Comparison of ENCODE assay signal across 23 mouse cellular contexts in the genomic region with DNA sequence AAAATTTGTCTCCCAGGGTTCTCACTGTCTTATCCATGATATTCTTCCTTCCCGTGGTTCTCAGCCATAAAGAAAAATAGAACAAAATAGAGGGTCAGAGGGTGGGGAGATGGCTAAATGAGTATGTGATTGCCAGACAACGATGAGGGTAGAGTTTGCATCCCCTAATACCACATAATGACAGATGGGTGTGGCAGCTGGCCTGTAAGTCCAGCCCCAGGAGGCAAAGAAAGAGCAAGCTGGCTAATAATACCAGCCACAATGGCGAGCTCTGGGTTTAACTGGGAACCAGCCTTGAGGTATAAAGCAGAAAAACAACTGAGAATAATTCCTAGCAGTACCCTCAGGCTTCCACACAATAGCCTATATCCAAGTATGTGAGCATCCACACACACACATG.
DNase-seq lines count a peak whose midpoint lies in the region; ATAC-seq and TF ChIP-seq lines count a peak whose summit lies in the region.
"Had no signal": no experiment of that assay in that cellular context is flagged by ENCODE, and none has a peak within 500 bp of the region (broad histone marks: within the 10 kb centered on the region; RNA-seq: fewer than 3 reads in every experiment).

No protein-coding gene starts in this region.

- peaks cover 28% of the 10 kb centered on the region for H3K4me1 ChIP-seq in embryonic facial prominence, embryonic 15.5 days
- peaks cover 34% of the 10 kb centered on the region for H3K4me1 ChIP-seq in embryonic facial prominence, embryonic 10.5 days
- H3K4me1 ChIP-seq in forebrain, embryonic 15.5 days, result peaks cover 55% of the 10 kb centered on the region
- no peaks in the 10 kb centered on the region for H3K4me1 ChIP-seq in forebrain, postnatal 0 days (ENCODE audit: insufficient read depth)
- peaks cover 66% of the 10 kb centered on the region for H3K4me1 ChIP-seq in midbrain, embryonic 13.5 days (replicated peaks)
- H3K4me1 ChIP-seq in midbrain, embryonic 14.5 days (ENCODE audit: control insufficient read depth, insufficient read depth, low read length), result peaks cover 34% of the 10 kb centered on the region

- H3K27ac ChIP-seq in embryonic facial prominence, embryonic 15.5 days (replicated peaks), result 0 out of 2 replicates have a peak overlapping the region, but pooled peaks have one; percentile 28
- H3K27ac ChIP-seq in embryonic facial prominence, embryonic 10.5 days (replicated peaks), result no peak overlapping the region
- H3K27ac ChIP-seq in forebrain, embryonic 15.5 days (replicated peaks), result peak overlapping the region; percentile 5; the same call in 1 of the 2 replicates
- no peak overlapping the region for H3K27ac ChIP-seq in forebrain, postnatal 0 days (ENCODE audit: low read depth, low read length)
- peak overlapping the region; percentile 44 for H3K27ac ChIP-seq in midbrain, embryonic 13.5 days
- no peak overlapping the region for H3K27ac ChIP-seq in midbrain, embryonic 14.5 days (replicated peaks; ENCODE audit: low read depth, low read length)
- H3K27ac ChIP-seq: embryonic facial prominence, embryonic 13.5 days; forebrain, embryonic 10.5 days; heart, adult 2 months; heart, embryonic 10.5 days; heart, embryonic 13.5 days; intestine, embryonic 15.5 days had no signal

- H3K4me3 ChIP-seq in embryonic facial prominence, embryonic 15.5 days (replicated peaks), result no peak overlapping the region
- no peak overlapping the region for H3K4me3 ChIP-seq in embryonic facial prominence, embryonic 10.5 days
- no peak overlapping the region for H3K4me3 ChIP-seq in forebrain, embryonic 15.5 days
- H3K4me3 ChIP-seq in forebrain, postnatal 0 days (ENCODE audit: low read depth, low read length), result no peak overlapping the region
- no peak overlapping the region for H3K4me3 ChIP-seq in midbrain, embryonic 13.5 days (replicated peaks)
- no peak overlapping the region for H3K4me3 ChIP-seq in midbrain, embryonic 14.5 days (replicated peaks; ENCODE audit: low read depth, low read length)
- H3K4me3 ChIP-seq: embryonic facial prominence, embryonic 13.5 days; forebrain, embryonic 10.5 days; heart, adult 2 months; heart, embryonic 10.5 days; heart, embryonic 13.5 days; intestine, embryonic 15.5 days had no signal

- ATAC-seq in embryonic facial prominence, embryonic 15.5 days (ENCODE audit: insufficient number of reproducible peaks, low FRiP score, low TSS enrichment, low read depth), result no peak
- no peak for ATAC-seq in forebrain, embryonic 15.5 days (replicated peaks)
- no peak for ATAC-seq in forebrain, postnatal 0 days
- ATAC-seq in midbrain, embryonic 13.5 days, result no peak
- ATAC-seq in midbrain, embryonic 14.5 days (ENCODE audit: low FRiP score, low TSS enrichment), result no peak
- ATAC-seq: CD4-positive, CD25-positive, alpha-beta regulatory T cell, adult 4 months; hindbrain, embryonic 16.5 days; intestine, embryonic 15.5 days had no signal

- TF ChIP-seq CTCF in forebrain, postnatal 0 days (IDR thresholded peaks at IDR 0.05; ENCODE audit: low read depth), result no peak
- TF ChIP-seq CTCF in brain, embryonic 14.5 days (IDR thresholded peaks at IDR 0.05; ENCODE audit: borderline replicate concordance, extremely low read depth, insufficient read depth, insufficient read length), result no peak

- WGBS in embryonic facial prominence, embryonic 15.5 days, result 56% methylated on average over 3 of the region's 3 CpGs
- 69% methylated on average over 3 of the region's 3 CpGs for WGBS in embryonic facial prominence, embryonic 10.5 days
- WGBS in forebrain, embryonic 15.5 days, result 28% methylated on average over 3 of the region's 3 CpGs
- WGBS in forebrain, postnatal 0 days, result 30% methylated on average over 3 of the region's 3 CpGs
- 32% methylated on average over 3 of the region's 3 CpGs for WGBS in midbrain, embryonic 13.5 days
- WGBS in midbrain, embryonic 14.5 days, result 37% methylated on average over 3 of the region's 3 CpGs

- no peak for DNase-seq in embryonic facial prominence, embryonic 10.5 days (ENCODE audit: low spot score)
- no peak for DNase-seq in forebrain, postnatal 0 days
- DNase-seq in midbrain, embryonic 14.5 days, result no peak
- peak; percentile 57 for DNase-seq in brain, embryonic 14.5 days (ENCODE audit: low read depth)
- no peak for DNase-seq in adrenal gland, postnatal 36 days
- DNase-seq: adrenal gland, adult 2 months; adrenal gland, postnatal 14 days; gastrocnemius, postnatal 10 days; gastrocnemius, postnatal 36 days; heart, adult 2 months; heart, postnatal 14 days; heart, postnatal 4 days; kidney, adult 11 months had no signal

- H3K4me2 ChIP-seq in embryonic facial prominence, embryonic 15.5 days (replicated peaks), result no peak overlapping the region
- no peak overlapping the region for H3K4me2 ChIP-seq in forebrain, embryonic 15.5 days (replicated peaks)
- no peak overlapping the region for H3K4me2 ChIP-seq in forebrain, postnatal 0 days (ENCODE audit: low read depth)
- no peak overlapping the region for H3K4me2 ChIP-seq in midbrain, embryonic 13.5 days (replicated peaks)
- H3K4me2 ChIP-seq in midbrain, embryonic 14.5 days (ENCODE audit: low read length), result no peak overlapping the region
- H3K4me2 ChIP-seq: embryonic facial prominence, embryonic 13.5 days; heart, embryonic 13.5 days; intestine, embryonic 15.5 days had no signal

- H3K27me3 ChIP-seq in embryonic facial prominence, embryonic 15.5 days, result no peaks in the 10 kb centered on the region
- H3K27me3 ChIP-seq in embryonic facial prominence, embryonic 10.5 days (replicated peaks; ENCODE audit: low read depth, poor library complexity, severe bottlenecking), result no peaks in the 10 kb centered on the region
- H3K27me3 ChIP-seq in forebrain, embryonic 15.5 days, result no peaks in the 10 kb centered on the region
- H3K27me3 ChIP-seq in forebrain, postnatal 0 days (ENCODE audit: insufficient read depth, low read length), result no peaks in the 10 kb centered on the region
- H3K27me3 ChIP-seq in midbrain, embryonic 13.5 days, result no peaks in the 10 kb centered on the region
- H3K27me3 ChIP-seq in midbrain, embryonic 14.5 days (ENCODE audit: control insufficient read depth, insufficient read depth, low read length), result no peaks in the 10 kb centered on the region
- H3K27me3 ChIP-seq: embryonic facial prominence, embryonic 13.5 days; intestine, embryonic 15.5 days had no signal

- no peak for TF ChIP-seq POLR2A in brain, embryonic 14.5 days (IDR thresholded peaks at IDR 0.05; ENCODE audit: borderline replicate concordance, extremely low read depth, insufficient read depth, insufficient read length, poor library complexity, severe bottlenecking)

- no peaks in the 10 kb centered on the region for H3K9me3 ChIP-seq in embryonic facial prominence, embryonic 15.5 days (replicated peaks)
- no peaks in the 10 kb centered on the region for H3K9me3 ChIP-seq in embryonic facial prominence, embryonic 10.5 days
- H3K9me3 ChIP-seq in forebrain, embryonic 15.5 days, result no peaks in the 10 kb centered on the region
- H3K9me3 ChIP-seq in forebrain, postnatal 0 days (ENCODE audit: low read length), result no peaks in the 10 kb centered on the region
- H3K9me3 ChIP-seq in midbrain, embryonic 13.5 days, result no peaks in the 10 kb centered on the region
- H3K9me3 ChIP-seq in midbrain, embryonic 14.5 days (ENCODE audit: control insufficient read depth, low read length), result no peaks in the 10 kb centered on the region
- H3K9me3 ChIP-seq: embryonic facial prominence, embryonic 13.5 days; forebrain, embryonic 10.5 days; heart, embryonic 10.5 days; intestine, embryonic 15.5 days had no signal

- no peak overlapping the region for H3K9ac ChIP-seq in embryonic facial prominence, embryonic 15.5 days
- H3K9ac ChIP-seq in forebrain, embryonic 15.5 days (replicated peaks), result no peak overlapping the region
- no peak overlapping the region for H3K9ac ChIP-seq in forebrain, postnatal 0 days
- H3K9ac ChIP-seq in midbrain, embryonic 13.5 days (replicated peaks), result no peak overlapping the region
- H3K9ac ChIP-seq in midbrain, embryonic 14.5 days (replicated peaks; ENCODE audit: low read length), result no peak overlapping the region
- H3K9ac ChIP-seq: embryonic facial prominence, embryonic 13.5 days; heart, embryonic 13.5 days; intestine, embryonic 15.5 days had no signal

- H3K36me3 ChIP-seq in embryonic facial prominence, embryonic 15.5 days, result 0 out of 2 replicates have a peak, but pooled peaks cover 6% of the 10 kb centered on the region
- H3K36me3 ChIP-seq in embryonic facial prominence, embryonic 10.5 days (replicated peaks), result peaks cover 80% of the 10 kb centered on the region
- H3K36me3 ChIP-seq in forebrain, embryonic 15.5 days, result no peaks in the 10 kb centered on the region
- 0 out of 2 replicates have a peak, but pooled peaks cover 5% of the 10 kb centered on the region for H3K36me3 ChIP-seq in forebrain, postnatal 0 days (ENCODE audit: insufficient read depth)
- peaks cover 13% of the 10 kb centered on the region; the same call in 1 of the 2 replicates for H3K36me3 ChIP-seq in midbrain, embryonic 13.5 days
- no peaks in the 10 kb centered on the region for H3K36me3 ChIP-seq in midbrain, embryonic 14.5 days (ENCODE audit: control insufficient read depth, insufficient read depth, low read length)
- H3K36me3 ChIP-seq: heart, embryonic 13.5 days; intestine, embryonic 15.5 days had no signal

Comparison
In these comparisons a context has a peak if more than half of its experiments do, and no peak if none do; other contexts are left out.
1. H3K27ac ChIP-seq: peak in embryonic facial prominence, embryonic 15.5 days (single experiment), forebrain, embryonic 15.5 days (single experiment) and midbrain, embryonic 13.5 days (single experiment); none in embryonic facial prominence, embryonic 10.5 days (single experiment), forebrain, postnatal 0 days (single experiment) and midbrain, embryonic 14.5 days (single experiment).